Mouse (Mus musculus) G1E (cell line): ENCODE data around the gene Smox. TPM values are rescaled to one million over a fixed set of nuclear protein-coding genes. Genes with fewer than 3 reads are reported as not detected.

Experiments
- ATAC-seq: 2 replicates; pipeline ENCODE4 v1.8.0; 2016; ENCODE audit warnings: mild to moderate bottlenecking; ENCODE audit not compliant: insufficient number of reproducible peaks, poor library complexity, low FRiP score, severe bottlenecking; ENCODE audit errors: extremely low read depth
- DNase-seq: peaks from one replicate; pipeline ENCODE4 v3.0.0; 2012; ENCODE audit warnings: low spot score
- H3K27me3 ChIP-seq: 2 replicates; pipeline ENCODE4 v1.6.1; 2012; ENCODE audit warnings: mild to moderate bottlenecking, low read length, inconsistent platforms; ENCODE audit not compliant: insufficient read depth
- H3K36me3 ChIP-seq: replicated peaks from 2 replicates; pipeline ENCODE3; 2012; ENCODE audit warnings: mild to moderate bottlenecking, inconsistent platforms
- H3K4me1 ChIP-seq: 2 replicates; pipeline ENCODE4 v1.6.1; 2012; ENCODE audit warnings: low read depth, low read length, inconsistent platforms, mixed read lengths; ENCODE audit not compliant: insufficient read depth
- H3K4me3 ChIP-seq: 2 replicates; pipeline ENCODE4 v1.5.1; 2012; ENCODE audit warnings: low read depth, mild to moderate bottlenecking, inconsistent platforms, low read length, moderate library complexity, mixed read lengths
- H3K9me3 ChIP-seq: replicated peaks from 2 replicates; pipeline ENCODE4 v1.6.1; 2012; ENCODE audit warnings: inconsistent platforms
- CTCF ChIP-seq: IDR thresholded peaks from 2 replicates; pipeline ENCODE4 v1.5.1; 2012; ENCODE audit warnings: low read depth, low read length, inconsistent platforms, mixed read lengths
- GATA1 ChIP-seq: IDR thresholded peaks from 2 replicates; pipeline ENCODE4 v1.6.1; 2012; ENCODE audit warnings: borderline replicate concordance, low read length, inconsistent platforms, mixed read lengths
- GATA2 ChIP-seq: IDR thresholded peaks from 2 replicates; pipeline ENCODE4 v1.6.1; 2012; ENCODE audit warnings: low read depth, low read length, inconsistent platforms, borderline replicate concordance
- POLR2AphosphoS5 ChIP-seq: IDR thresholded peaks from 2 replicates; pipeline ENCODE4 v1.6.1; 2012; ENCODE audit warnings: low read depth, low read length, inconsistent platforms; ENCODE audit not compliant: insufficient replicate concordance
- TAL1 ChIP-seq: conservative IDR thresholded peaks from 2 replicates; pipeline ENCODE4 v1.6.1; 2012; ENCODE audit warnings: low read depth, low read length, inconsistent platforms, mixed read lengths
- polyA plus RNA-seq: library from polyadenylated mRNA; stranded (reverse); fragments of >175 nt; gene quantifications from 2 replicates; pipeline ENCODE4 v1.2.3, GENCODE M21; 2012
- total RNA-seq, 2 experiments: library from RNA; stranded (forward) in 1 of 2; stranded (reverse) in 1 of 2; fragments of 200-1000 nt in 1 of 2; fragments of >200 nt in 1 of 2; fragmentation: Nextera tagmentation in 1 of 2; gene quantifications; 2 replicates each; pipeline ENCODE4 v1.2.3; 2014 to 2017

The Smox gene
- total and polyA plus RNA-seq, 3 experiments, result 0.05 to 3.3 (median 0.05) TPM

DNA sequence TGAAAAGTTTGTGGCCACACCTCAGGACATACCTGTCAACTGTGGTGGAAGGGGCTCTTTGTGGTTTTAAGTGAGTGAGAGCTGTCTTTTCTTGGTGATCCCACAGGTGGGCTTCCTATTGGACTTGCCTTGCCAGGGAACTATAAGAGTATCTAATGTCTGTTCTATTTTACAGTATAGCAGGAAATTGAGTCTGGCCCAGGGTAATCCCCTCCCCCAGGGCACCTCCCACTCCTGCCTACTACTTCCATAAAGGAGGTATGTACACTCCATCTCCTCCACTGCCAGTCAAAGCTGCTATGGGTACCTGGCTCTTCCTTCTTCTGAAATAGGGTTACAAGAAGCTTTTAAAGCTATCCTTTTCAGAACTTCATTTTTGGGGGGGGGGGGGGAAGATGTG lies 14.1 kb downstream of the Smox start:
- DNase-seq (no peak), ATAC-seq (no peak)
- peaks cover 9% of the 10 kb centered on the region for H3K27me3 ChIP-seq
- 0 out of 2 replicates have a peak, but pooled peaks cover 2% of the 10 kb centered on the region for H3K4me1 ChIP-seq
- H3K36me3 ChIP-seq, result no peaks in the 10 kb centered on the region
- TF ChIP-seq GATA1, result no peak
- no peak for TF ChIP-seq GATA2
- no peak for TF ChIP-seq TAL1
- no peaks in the 10 kb centered on the region for H3K9me3 ChIP-seq
- H3K4me3 ChIP-seq, result no peak overlapping the region

- H3K36me3 ChIP-seq, result no peaks in the 10 kb centered on the region
- DNase-seq, result no peak
- H3K27me3 ChIP-seq, result peaks cover 9% of the 10 kb centered on the region
- no peak for ATAC-seq
- H3K4me3 ChIP-seq, result no peak overlapping the region
- 0 out of 2 replicates have a peak, but pooled peaks cover 3% of the 10 kb centered on the region for H3K4me1 ChIP-seq
- H3K9me3 ChIP-seq, result no peaks in the 10 kb centered on the region
- no peak for TF ChIP-seq GATA2
Measured at GRCm38 (mm10) chr2:131506358-131506757, 15.1 kb downstream of the Smox start.

- 0 out of 2 replicates have a peak, but pooled peaks cover 3% of the 10 kb centered on the region for H3K4me1 ChIP-seq
- DNase-seq (no peak), ATAC-seq (no peak)
- H3K27me3 ChIP-seq, result peaks cover 9% of the 10 kb centered on the region
- H3K36me3 ChIP-seq, result no peaks in the 10 kb centered on the region
- H3K4me3 ChIP-seq, result no peak overlapping the region
- H3K9me3 ChIP-seq, result no peaks in the 10 kb centered on the region
- TF ChIP-seq CTCF (no peak), GATA1 (no peak), POLR2AphosphoS5 (no peak), GATA2 (no peak), TAL1 (no peak)
Measured at GRCm38 (mm10) chr2:131508501-131508900, 17.2 kb downstream of the Smox start.

DNA sequence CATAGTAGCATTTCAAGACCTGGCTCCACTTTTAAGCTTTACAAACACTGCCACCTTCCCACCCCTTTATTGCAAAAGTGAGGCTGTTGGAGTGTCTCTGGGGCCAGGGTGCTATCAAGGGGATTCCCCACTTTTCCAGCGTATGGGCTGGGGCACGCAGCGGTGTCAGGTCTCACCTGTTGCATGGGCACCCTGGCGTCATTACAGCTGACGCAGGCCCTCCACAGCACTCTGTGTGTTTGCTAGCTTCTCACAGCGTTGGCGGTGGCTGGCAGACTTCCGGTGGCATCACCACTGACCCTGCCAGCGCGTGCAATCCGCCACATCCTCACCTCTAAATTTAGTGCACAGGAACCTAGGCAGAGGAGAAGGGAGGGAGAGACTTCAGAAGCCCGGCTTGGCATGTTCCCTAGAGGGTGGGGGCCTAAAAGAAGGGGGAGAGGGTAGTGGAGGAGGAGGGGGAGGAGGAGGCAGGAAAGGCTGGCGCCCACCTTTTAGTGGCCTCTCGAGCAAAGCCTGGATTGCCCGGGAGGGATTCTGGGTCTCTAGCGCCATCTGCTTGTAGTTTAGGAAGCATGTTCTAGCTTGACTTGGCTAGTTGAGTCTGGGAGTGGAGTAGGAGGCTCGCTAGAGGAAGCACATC lies 18.5 kb downstream of the Smox start:
- Histone ChIP-seq H3K27me3 (peaks cover 9% of the 10 kb centered on the region), H3K9me3 (no peaks in the 10 kb centered on the region), H3K4me1 (0 out of 2 replicates have a peak, but pooled peaks cover 3% of the 10 kb centered on the region), H3K36me3 (no peaks in the 10 kb centered on the region), H3K4me3 (no peak overlapping the region)
- ATAC-seq, result no peak
- TF ChIP-seq CTCF, result 0 out of 2 replicates have a peak, but pooled peaks have one; percentile 12
- TF ChIP-seq POLR2AphosphoS5, result no peak
- peak; percentile 41 for DNase-seq

GRCm38 (mm10) chr2:131510531-131510930 lies 19.2 kb downstream of the Smox start:
- Histone ChIP-seq H3K4me1 (0 out of 2 replicates have a peak, but pooled peaks cover 3% of the 10 kb centered on the region), H3K36me3 (no peaks in the 10 kb centered on the region), H3K4me3 (no peak overlapping the region), H3K9me3 (no peaks in the 10 kb centered on the region), H3K27me3 (peaks cover 9% of the 10 kb centered on the region)
- TF ChIP-seq CTCF (no peak), GATA1 (no peak), POLR2AphosphoS5 (no peak), TAL1 (no peak), GATA2 (no peak)
- DNase-seq, result no peak
- ATAC-seq, result no peak

DNA sequence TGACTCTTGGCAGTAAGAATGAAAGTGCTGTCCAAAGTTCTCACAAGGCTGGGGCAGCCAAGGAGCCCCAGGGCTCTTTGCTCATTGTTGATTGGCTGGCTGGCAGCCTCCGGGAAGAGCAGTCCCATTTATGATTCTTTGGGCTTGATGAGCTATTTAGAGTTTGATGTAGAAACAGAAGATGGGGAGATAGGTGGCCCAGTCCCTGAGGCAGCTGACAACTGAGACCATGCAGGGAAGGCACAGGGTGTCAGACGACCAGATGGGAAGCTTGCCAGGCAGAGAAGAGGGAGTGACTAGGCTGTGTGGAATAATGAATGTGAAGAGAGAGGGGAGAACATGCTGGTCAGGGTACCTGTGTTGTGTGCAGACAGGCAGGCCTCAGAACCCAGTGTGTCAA lies 22.2 kb downstream of the Smox start:
- Histone ChIP-seq H3K4me1 (0 out of 2 replicates have a peak, but pooled peaks cover 3% of the 10 kb centered on the region), H3K36me3 (no peaks in the 10 kb centered on the region), H3K9me3 (no peaks in the 10 kb centered on the region), H3K27me3 (peaks cover 12% of the 10 kb centered on the region; the same call in 1 of the 2 replicates), H3K4me3 (no peak overlapping the region)
- DNase-seq, result no peak
- ATAC-seq, result no peak
- no peak for TF ChIP-seq GATA1
- TF ChIP-seq POLR2AphosphoS5, result no peak
- no peak for TF ChIP-seq TAL1
- TF ChIP-seq CTCF, result no peak
- no peak for TF ChIP-seq GATA2
